Mouse (Mus musculus) adrenal gland, postnatal 10 days (tissue): ENCODE measurements around the gene Slc3a1. TPM values are rescaled to one million over a fixed set of nuclear protein-coding genes. Genes with fewer than 3 reads are reported as not detected.

Source experiments
- DNase-seq: peaks from one replicate; pipeline ENCODE4 v3.0.0; 2021; ENCODE audit warnings: mixed read lengths
- long read RNA-seq, 2 experiments: library from polyadenylated mRNA; stranded (forward); transcript quantifications; one replicate each; pipeline ENCODE4 v2.0.0; 2021
- total RNA-seq, 2 experiments: library from RNA; stranded (reverse); gene quantifications; 2 replicates each; pipeline ENCODE4 v1.2.3; 2021

Slc3a1 gene
- under 1 TPM; 0.36 to 0.63 TPM for total RNA-seq
- long read RNA-seq, experiment 1, result 0 reads
- long read RNA-seq, experiment 2, transcript Slc3a1-201 (10 exons, 2,271 nt), result major isoform, 5 of 6 reads
- long read RNA-seq, experiment 2, partial matches to known transcripts, result 1 of 6 reads
- long read RNA-seq, experiment 2, other reads (novel, unspliced or antisense), result 0 of 6 reads

GRCm38 (mm10) chr17:85028093-85028739 is at the start of gene Slc3a1:
Gene Slc3a1, plus strand, starts transcription at chr17:85028376.
- DNase-seq, result no peak

GRCm38 (mm10) chr17:84981721-84982120 is 46.5 kb upstream of the Slc3a1 start:
- DNase-seq, result no peak

- DNase-seq, result no peak
These were observed 45.4 kb upstream of the Slc3a1 start for GRCm38 (mm10) chr17:84982735-84983134.

- no peak for DNase-seq
These were observed 41.8 kb upstream of the Slc3a1 start for GRCm38 (mm10) chr17:84986368-84986767.

GRCm38 (mm10) chr17:84987834-84988410 is 40.3 kb upstream of the Slc3a1 start:
- no peak for DNase-seq

- no peak for DNase-seq
These were observed 39.7 kb upstream of the Slc3a1 start for GRCm38 (mm10) chr17:84988514-84988913.

GRCm38 (mm10) chr17:84995844-84996243 is 32.3 kb upstream of the Slc3a1 start:
- DNase-seq, result no peak

- DNase-seq, result no peak
These were observed 30.5 kb upstream of the Slc3a1 start for GRCm38 (mm10) chr17:84997639-84998038.

GRCm38 (mm10) chr17:84999636-85000035 is 28.5 kb upstream of the Slc3a1 start:
- no peak for DNase-seq

GRCm38 (mm10) chr17:85013485-85013884 is 14.7 kb upstream of the Slc3a1 start:
- DNase-seq, result no peak

- DNase-seq, result no peak
These were observed 13.5 kb upstream of the Slc3a1 start for GRCm38 (mm10) chr17:85014632-85015031.

- DNase-seq, result no peak
These were observed 9.8 kb upstream of the Slc3a1 start for GRCm38 (mm10) chr17:85018344-85018743.

GRCm38 (mm10) chr17:85018794-85019193 is 9.4 kb upstream of the Slc3a1 start:
- peak; percentile 33 for DNase-seq

- DNase-seq, result no peak
These were observed 7.8 kb upstream of the Slc3a1 start for GRCm38 (mm10) chr17:85020343-85020742.

- peak; percentile 64 for DNase-seq
These were observed 4.7 kb upstream of the Slc3a1 start for GRCm38 (mm10) chr17:85023247-85024167.

- DNase-seq, result no peak
These were observed 3.9 kb upstream of the Slc3a1 start for GRCm38 (mm10) chr17:85024237-85024636.

- no peak for DNase-seq
These were observed 3.0 kb upstream of the Slc3a1 start for GRCm38 (mm10) chr17:85025151-85025550.

- no peak for DNase-seq
These were observed 1.7 kb upstream of the Slc3a1 start for GRCm38 (mm10) chr17:85026436-85026835.

- no peak for DNase-seq
These were observed 929 bp upstream of the Slc3a1 start for GRCm38 (mm10) chr17:85027247-85027646.

GRCm38 (mm10) chr17:85028797-85029196 is 621 bp downstream of the Slc3a1 start:
- no peak for DNase-seq

- DNase-seq, result no peak
These were observed 2.5 kb downstream of the Slc3a1 start for GRCm38 (mm10) chr17:85030651-85031050.

GRCm38 (mm10) chr17:85033087-85033486 is 4.9 kb downstream of the Slc3a1 start:
- DNase-seq, result no peak

- peak; percentile 32 for DNase-seq
These were observed 5.9 kb downstream of the Slc3a1 start for GRCm38 (mm10) chr17:85034068-85034467.
